Mouse (Mus musculus) olfactory bulb, adult 2 months (tissue): ENCODE data around the gene Hcn2. TPM values are rescaled to one million over a fixed set of nuclear protein-coding genes. Genes with fewer than 3 reads are reported as not detected.

ENCODE experiments used
- H3K27ac ChIP-seq: fragments of 200-500 bp; 2 replicates; pipeline ENCODE4 v1.5.1; 2012; ENCODE audit warnings: low read depth, low read length; ENCODE audit not compliant: insufficient read depth
- H3K4me1 ChIP-seq: fragments of 200-500 bp; 2 replicates; pipeline ENCODE4 v1.6.1; 2012; ENCODE audit warnings: low read length; ENCODE audit not compliant: control insufficient read depth, insufficient read depth
- H3K4me3 ChIP-seq: fragments of 200-500 bp; 2 replicates; pipeline ENCODE4 v1.5.1; 2012; ENCODE audit warnings: mild to moderate bottlenecking, low read depth, low read length, moderate library complexity; ENCODE audit not compliant: insufficient read depth
- CTCF ChIP-seq: fragments of 200-500 bp; IDR thresholded peaks from 2 replicates; pipeline ENCODE4 v1.5.1; 2012; ENCODE audit warnings: low read depth, mild to moderate bottlenecking, low read length, moderate library complexity; ENCODE audit not compliant: insufficient read depth
- POLR2A ChIP-seq: fragments of 200-500 bp; IDR thresholded peaks from 2 replicates; pipeline ENCODE4 v1.6.1; 2012; ENCODE audit warnings: mild to moderate bottlenecking, low read depth, low read length, moderate library complexity; ENCODE audit not compliant: insufficient read depth
- WGBS: fragments of 180-500 bp; shearing (Covaris S2); methylation state at CpG from one replicate; pipeline ENCODE4 v1.1.7; 2018; 5-methylcytosine and 5-hydroxymethylcytosine counted together
- polyA plus RNA-seq: library from polyadenylated mRNA; stranded (reverse); fragments of >200 nt; gene quantifications from 2 replicates; pipeline ENCODE4 v1.2.4, GENCODE M21; 2012; ENCODE audit warnings: low replicate concordance; ENCODE audit not compliant: missing spikeins, insufficient read depth, insufficient read length

Hcn2 gene
- polyA plus RNA-seq, 1 experiment: not detected

- no peak for TF ChIP-seq CTCF
- no peak for TF ChIP-seq POLR2A
- 68% methylated on average over 44 of the region's 44 CpGs for WGBS
- H3K27ac ChIP-seq: no peak overlapping the region
- H3K4me3 ChIP-seq: no peak overlapping the region
- H3K4me1 ChIP-seq: peaks cover 11% of the 10 kb centered on the region
Measured at GRCm38 (mm10) chr10:79675346-79676035, 40.9 kb upstream of the Hcn2 start.

GRCm38 (mm10) chr10:79680606-79681495 lies 35.6 kb upstream of the Hcn2 start:
- WGBS: 36% methylated on average over 11 of the region's 11 CpGs
- Histone ChIP-seq H3K4me1 (peaks cover 18% of the 10 kb centered on the region), H3K27ac (peak overlapping the region; percentile 52), H3K4me3 (peak overlapping the region; percentile 56)
- TF ChIP-seq CTCF: no peak
- no peak for TF ChIP-seq POLR2A

- peaks cover 18% of the 10 kb centered on the region for H3K4me1 ChIP-seq
- WGBS: 1% methylated on average over 84 of the region's 84 CpGs
- TF ChIP-seq CTCF: no peak
- TF ChIP-seq POLR2A: peak; percentile 89
Measured at GRCm38 (mm10) chr10:79681591-79682245, 34.7 kb upstream of the Hcn2 start, which contains the start of gene Cdc34. Gene Cdc34 (plus strand): TSS chr10:79682195.

GRCm38 (mm10) chr10:79682551-79682915 lies 33.9 kb upstream of the Hcn2 start:
- Histone ChIP-seq H3K4me1 (peaks cover 18% of the 10 kb centered on the region), H3K4me3 (peak overlapping the region; percentile 62), H3K27ac (no peak overlapping the region)
- TF ChIP-seq POLR2A (no peak), CTCF (no peak)
- WGBS: 2% methylated on average over 10 of the region's 10 CpGs

More at GRCm38 (mm10) chr10:79681591-79682245, 34.7 kb upstream of the Hcn2 start, which contains the start of gene Cdc34:
- peak within 1 kb of the TSS; percentile 52 for H3K27ac ChIP-seq
- H3K4me3 ChIP-seq: peak within 1 kb of the TSS; percentile 62

- peak overlapping the region; percentile 62 for H3K4me3 ChIP-seq
- peak; percentile 16; the same call in 1 of the 2 replicates for TF ChIP-seq CTCF
- TF ChIP-seq POLR2A: no peak
- under 1% methylated on average over 10 of the region's 10 CpGs for WGBS
- H3K27ac ChIP-seq: no peak overlapping the region
- peaks cover 18% of the 10 kb centered on the region for H3K4me1 ChIP-seq
Measured at GRCm38 (mm10) chr10:79682916-79683582, 33.4 kb upstream of the Hcn2 start.

GRCm38 (mm10) chr10:79683726-79684640 lies 32.5 kb upstream of the Hcn2 start:
- H3K4me1 ChIP-seq: peaks cover 18% of the 10 kb centered on the region
- TF ChIP-seq POLR2A: no peak
- TF ChIP-seq CTCF: no peak
- H3K4me3 ChIP-seq: no peak overlapping the region
- WGBS: 82% methylated on average over 6 of the region's 6 CpGs
- no peak overlapping the region for H3K27ac ChIP-seq

- H3K27ac ChIP-seq: no peak overlapping the region
Measured at GRCm38 (mm10) chr10:79684770-79685600, 31.4 kb upstream of the Hcn2 start.

More at GRCm38 (mm10) chr10:79684770-79685600, 31.4 kb upstream of the Hcn2 start:
- Histone ChIP-seq H3K4me1 (peaks cover 18% of the 10 kb centered on the region), H3K4me3 (no peak overlapping the region)
- WGBS: 92% methylated on average over 25 of the region's 25 CpGs
- no peak for TF ChIP-seq POLR2A
- no peak for TF ChIP-seq CTCF
